Mouse (Mus musculus) spleen, postnatal 14 days (tissue): ENCODE results near the gene Pdcd4.
A peak's percentile ranks its signal among the peaks of the same experiment; 100 is the strongest.

Experiments
- DNase-seq, 2 experiments: peaks; one replicate each; pipeline ENCODE4 v3.0.0; 2021 to 2022; ENCODE audit warnings: low spot score in 2 of 2

Gene Pdcd4

GRCm38 (mm10) chr19:53871502-53871901, 20.5 kb upstream of the Pdcd4 start:
- no peak for DNase-seq

GRCm38 (mm10) chr19:53872994-53873713, 18.9 kb upstream of the Pdcd4 start:
- no peak for DNase-seq

- DNase-seq, result no peak
These were observed 16.8 kb upstream of the Pdcd4 start for GRCm38 (mm10) chr19:53875246-53875645.

GRCm38 (mm10) chr19:53877779-53878178, 14.3 kb upstream of the Pdcd4 start:
- no peak for DNase-seq

- DNase-seq, result no peak
These were observed 11.6 kb upstream of the Pdcd4 start for GRCm38 (mm10) chr19:53880460-53880859.

- no peak for DNase-seq
These were observed 10.2 kb upstream of the Pdcd4 start for GRCm38 (mm10) chr19:53881786-53882185.

- DNase-seq, result no peak
These were observed 6.6 kb upstream of the Pdcd4 start for GRCm38 (mm10) chr19:53885450-53885849.

- no peak for DNase-seq
These were observed 5.3 kb upstream of the Pdcd4 start for GRCm38 (mm10) chr19:53886576-53887370.

GRCm38 (mm10) chr19:53887822-53888221, 4.2 kb upstream of the Pdcd4 start:
- DNase-seq, result no peak

GRCm38 (mm10) chr19:53888331-53888730, 3.7 kb upstream of the Pdcd4 start:
- no peak for DNase-seq

- no peak for DNase-seq
These were observed 2.5 kb upstream of the Pdcd4 start for GRCm38 (mm10) chr19:53889555-53889954.

GRCm38 (mm10) chr19:53890274-53890673, 1.8 kb upstream of the Pdcd4 start:
- DNase-seq, result no peak

- DNase-seq, result peak; percentile 41 to 53
These were observed 1.2 kb upstream of the Pdcd4 start for GRCm38 (mm10) chr19:53890781-53891251.

GRCm38 (mm10) chr19:53891569-53891968, 462 bp upstream of the Pdcd4 start:
- no peak for DNase-seq

- DNase-seq, result no peak
These were observed 868 bp downstream of the Pdcd4 start for GRCm38 (mm10) chr19:53892838-53893359.

GRCm38 (mm10) chr19:53893711-53894171, 1.7 kb downstream of the Pdcd4 start:
- DNase-seq, result no peak

GRCm38 (mm10) chr19:53894538-53895121, 2.6 kb downstream of the Pdcd4 start:
- no peak for DNase-seq

GRCm38 (mm10) chr19:53898046-53898445, 6.0 kb downstream of the Pdcd4 start:
- no peak for DNase-seq

- DNase-seq, result no peak
These were observed 6.5 kb downstream of the Pdcd4 start for GRCm38 (mm10) chr19:53898498-53898897.

GRCm38 (mm10) chr19:53898970-53899900, 7.2 kb downstream of the Pdcd4 start:
- no peak for DNase-seq
